Mouse (Mus musculus) forebrain, embryonic 15.5 days (tissue): Measurements from ENCODE around the gene Maged1. TPM values are rescaled to one million over a fixed set of nuclear protein-coding genes. Genes with fewer than 3 reads are reported as not detected.
"Not testable (repeated sequence)": the region's sequence is repeated elsewhere in the genome, so short reads cannot be mapped to it uniquely, and the experiment has no call there.

Source experiments
- ATAC-seq: fragments of 200-750 bp; cut with Nextera tagmentation; replicated peaks from 2 replicates; pipeline ENCODE4 v1.8.0; 2017; ENCODE audit warnings: mild to moderate bottlenecking, moderate TSS enrichment, moderate library complexity
- H3K27ac ChIP-seq: fragments of 300-500 bp; sonication (generic); replicated peaks from 2 replicates; pipeline ENCODE4 v1.5.1; 2015; ENCODE audit warnings: mild to moderate bottlenecking, inconsistent platforms
- H3K27me3 ChIP-seq: fragments of 300-500 bp; sonication (generic); 2 replicates; pipeline ENCODE4 v1.6.1; 2015; ENCODE audit warnings: inconsistent platforms
- H3K36me3 ChIP-seq: fragments of 300-500 bp; sonication (generic); 2 replicates; pipeline ENCODE4 v1.6.1; 2015; ENCODE audit warnings: mild to moderate bottlenecking, inconsistent platforms
- H3K4me1 ChIP-seq: fragments of 300-500 bp; sonication (generic); 2 replicates; pipeline ENCODE4 v1.6.1; 2015; ENCODE audit warnings: inconsistent platforms
- H3K4me2 ChIP-seq: fragments of 300-500 bp; sonication (generic); replicated peaks from 2 replicates; pipeline ENCODE4 v1.6.1; 2015; ENCODE audit warnings: mild to moderate bottlenecking, inconsistent platforms
- H3K4me3 ChIP-seq: fragments of 300-500 bp; sonication (generic); 2 replicates; pipeline ENCODE4 v1.5.1; 2015; ENCODE audit warnings: mild to moderate bottlenecking, inconsistent platforms
- H3K9ac ChIP-seq: fragments of 300-500 bp; sonication (generic); replicated peaks from 2 replicates; pipeline ENCODE4 v1.6.1; 2015; ENCODE audit warnings: mild to moderate bottlenecking, inconsistent platforms
- H3K9me3 ChIP-seq: fragments of 300-500 bp; sonication (generic); 2 replicates; pipeline ENCODE4 v1.6.1; 2016; ENCODE audit warnings: inconsistent platforms
- WGBS: fragments of 180-500 bp; shearing (Covaris S2); methylation state at CpG from one replicate; pipeline ENCODE4 v1.1.7; 2015; ENCODE audit warnings: mixed read lengths; 5-methylcytosine and 5-hydroxymethylcytosine counted together
- polyA plus RNA-seq: library from polyadenylated mRNA; unstranded; fragments of >200 nt; fragmentation: Nextera tagmentation; extraction: Ambion mirVana; gene quantifications from 2 replicates; pipeline ENCODE4 v1.2.1, GENCODE M21; 2015

Maged1 gene
- polyA plus RNA-seq, 1 experiment from 2014 or later = 963 TPM

GRCm38 (mm10) chrX:94522166-94522565, 19.8 kb downstream of the Maged1 start:
- no peak for ATAC-seq
- Histone ChIP-seq H3K36me3 (no peaks in the 10 kb centered on the region), H3K4me1 (no peaks in the 10 kb centered on the region), H3K4me3 (no peak overlapping the region), H3K27me3 (no peaks in the 10 kb centered on the region), H3K9me3 (no peaks in the 10 kb centered on the region), H3K9ac (no peak overlapping the region), H3K4me2 (no peak overlapping the region), H3K27ac (no peak overlapping the region)
- 68% methylated on average over 3 of the region's 3 CpGs for WGBS

DNA sequence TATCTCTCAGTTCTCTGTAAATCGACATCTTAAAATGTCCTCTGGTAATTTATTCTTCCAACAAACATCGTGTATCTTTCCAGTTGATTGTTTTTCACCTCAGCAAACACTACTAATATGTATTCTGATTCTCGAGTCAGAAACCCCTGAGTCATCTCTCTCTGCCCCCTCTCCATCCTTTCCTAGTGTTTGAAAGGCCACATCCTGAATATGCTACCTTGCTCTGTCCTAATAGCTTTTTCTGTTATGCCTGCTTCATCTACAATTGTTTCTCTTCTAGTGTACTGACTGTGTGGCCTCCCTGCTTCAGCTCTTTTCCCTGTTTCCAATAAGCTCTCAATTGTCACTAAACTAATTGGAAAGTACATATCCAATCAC, 33.5 kb downstream of the Maged1 start:
- peak overlapping the region; percentile 60 for H3K27ac ChIP-seq
- no peak overlapping the region for H3K4me2 ChIP-seq
- WGBS = 69% methylated on average over 3 of the region's 3 CpGs
- no peaks in the 10 kb centered on the region for H3K36me3 ChIP-seq
- no peaks in the 10 kb centered on the region for H3K9me3 ChIP-seq
- no peak overlapping the region for H3K9ac ChIP-seq
- no peak for ATAC-seq
- H3K4me1 ChIP-seq = peaks cover 5% of the 10 kb centered on the region; the same call in 1 of the 2 replicates
- H3K4me3 ChIP-seq = no peak overlapping the region
- H3K27me3 ChIP-seq = no peaks in the 10 kb centered on the region

DNA sequence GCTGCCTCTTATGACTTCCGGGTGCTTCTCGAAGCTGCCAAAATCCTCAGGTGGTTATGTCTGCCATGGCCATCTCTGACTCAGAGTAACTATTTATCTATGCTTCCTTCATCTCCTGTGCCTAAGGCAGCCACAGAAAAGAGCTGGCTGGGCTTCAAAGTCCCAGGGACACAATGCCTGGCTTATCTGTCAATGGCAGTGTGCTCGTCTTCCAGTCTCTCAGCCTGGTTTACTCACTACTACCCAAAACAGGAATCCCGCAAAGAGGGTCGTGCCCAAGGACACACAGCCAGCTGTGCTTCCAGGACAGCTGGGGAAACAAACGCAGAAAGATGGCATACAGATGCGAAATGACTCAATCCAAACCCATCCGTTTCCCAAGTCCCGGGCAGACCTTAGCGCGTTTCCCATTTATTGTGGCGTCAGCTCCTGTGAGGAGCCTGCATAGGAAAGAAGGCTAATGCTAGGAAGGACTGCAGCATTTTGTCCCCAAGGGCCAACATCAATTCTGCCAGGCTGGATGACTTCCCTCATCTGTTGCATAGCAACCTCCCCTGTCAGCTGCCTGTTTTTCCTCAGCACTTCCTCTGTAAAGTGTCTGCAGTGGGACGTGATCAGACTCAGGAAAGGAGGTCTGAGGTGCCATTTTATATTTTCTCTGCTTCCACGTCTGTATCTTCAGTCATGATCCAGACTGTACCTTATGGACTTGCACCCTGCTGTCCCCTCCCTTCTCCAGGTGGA, 34.1 kb downstream of the Maged1 start:
- ATAC-seq = peak; percentile 95
- H3K27me3 ChIP-seq, H3K4me3 ChIP-seq, H3K9ac ChIP-seq, H3K4me2 ChIP-seq, H3K9me3 ChIP-seq, H3K4me1 ChIP-seq, H3K36me3 ChIP-seq: not testable (repeated sequence)
- H3K27ac ChIP-seq = peak overlapping the region; percentile 60
- WGBS = 41% methylated on average over 7 of the region's 14 CpGs

- no peak overlapping the region for H3K27ac ChIP-seq
- H3K4me3 ChIP-seq = no peak overlapping the region
- 95% methylated on average over 2 of the region's 2 CpGs for WGBS
- H3K36me3 ChIP-seq = no peaks in the 10 kb centered on the region
- no peaks in the 10 kb centered on the region; the same call in 1 of the 2 replicates for H3K27me3 ChIP-seq
- H3K9me3 ChIP-seq = no peaks in the 10 kb centered on the region
- no peak overlapping the region for H3K9ac ChIP-seq
- ATAC-seq = no peak
- H3K4me1 ChIP-seq = no peaks in the 10 kb centered on the region
- no peak overlapping the region for H3K4me2 ChIP-seq
These were observed 55.7 kb downstream of the Maged1 start for GRCm38 (mm10) chrX:94486001-94486792.

Other genes with a start within 250 kb of the Maged1 start
- gene Fam90a1b, start 175.4 kb downstream of the Maged1 start, polyA plus RNA-seq = 0.14 TPM in 1 of 2 replicates, not detected in the other
- 115 and 121 TPM in 2 replicates for gene Apoo, start 175.0 kb downstream of the Maged1 start, polyA plus RNA-seq
- 12.0 and 13.7 TPM in 2 replicates for gene Gspt2, start 93.9 kb upstream of the Maged1 start, polyA plus RNA-seq
- gene Zxdb, start 182.4 kb upstream of the Maged1 start, polyA plus RNA-seq = 1.6 and 2.1 TPM in 2 replicates